Mouse (Mus musculus) E14TG2a.4 (cell line): ENCODE results near the gene Sp6.

ENCODE experiments used
- CTCF ChIP-seq: conservative IDR thresholded peaks from 2 replicates; pipeline ENCODE4 v1.5.1; 2014; ENCODE audit warnings: low read length
- POU5F1 ChIP-seq: IDR thresholded peaks from 2 replicates; pipeline ENCODE4 v1.6.1; 2014; ENCODE audit warnings: low read length, borderline replicate concordance

- TF ChIP-seq CTCF (no peak), POU5F1 (no peak)
These were observed 27.3 kb downstream of the Sp6 start for GRCm38 (mm10) chr11:97040301-97041021.
